Mouse (Mus musculus): ENCODE results near the gene Cltb. TPM values are rescaled to one million over a fixed set of nuclear protein-coding genes. Genes with fewer than 3 reads are reported as not detected.

Gene Cltb
- 79.6 and 79.8 TPM in 2 replicates for polyA plus RNA-seq (2015; fragmentation: Nextera tagmentation; extraction: Ambion mirVana)

DNA sequence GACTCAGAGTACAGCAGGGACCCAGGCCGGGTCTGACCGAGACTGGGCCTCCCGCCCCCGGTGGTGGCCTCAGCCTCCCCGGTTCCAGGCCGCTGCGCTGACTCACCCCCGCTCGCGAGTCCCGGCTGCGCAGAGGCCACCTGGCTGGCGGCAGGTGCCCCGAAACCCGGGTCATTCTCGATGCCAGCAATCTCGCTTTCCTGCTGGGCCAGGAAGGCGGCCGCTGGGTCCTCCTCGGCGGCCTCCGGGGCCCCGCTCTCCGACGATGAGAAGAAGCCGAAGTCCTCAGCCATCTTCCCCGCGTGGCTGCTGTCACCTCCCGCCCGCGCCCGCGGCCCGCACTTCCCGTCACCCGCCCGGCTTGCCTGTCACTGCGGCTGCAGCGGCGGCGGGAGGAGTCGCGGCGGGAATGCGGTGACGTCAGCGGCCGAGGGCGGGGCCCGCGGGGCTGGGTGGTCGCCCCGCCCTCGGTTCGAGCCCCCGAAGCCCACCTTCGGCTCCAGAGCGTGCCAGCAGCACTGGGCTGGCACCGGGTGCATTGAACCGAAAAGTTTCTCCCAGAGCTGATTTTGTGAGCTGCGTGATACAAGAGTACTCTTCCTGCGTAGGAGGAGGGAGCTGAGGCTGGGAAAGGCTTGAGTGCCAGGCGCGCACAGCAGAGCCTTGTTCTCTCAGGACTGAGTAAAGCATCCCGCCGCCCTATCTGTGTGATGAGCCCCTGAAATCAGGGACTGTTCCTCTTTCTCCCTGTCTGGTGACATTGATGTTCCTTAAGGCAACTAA is at the start of gene Cltb:
Gene Cltb, minus strand, starts transcription at position 373 of the 783 bp plus-strand sequence.
- Histone ChIP-seq H3K36me3 (ENCODE audit: control insufficient read depth, insufficient read depth, low read length) (no peaks in the 10 kb centered on the region), H3K4me1 (ENCODE audit: control insufficient read depth, insufficient read depth, low read length) (peaks cover 15% of the 10 kb centered on the region), H3K27me3 (ENCODE audit: control insufficient read depth, insufficient read depth, low read length) (no peaks in the 10 kb centered on the region), H3K4me3 (replicated peaks; ENCODE audit: low read length) (peak within 1 kb of the TSS; percentile 82), H3K9ac (ENCODE audit: low read length) (peak within 1 kb of the TSS; percentile 92), H3K4me2 (ENCODE audit: low read depth, low read length) (peak within 1 kb of the TSS; percentile 95), H3K9me3 (replicated peaks; ENCODE audit: control insufficient read depth, low read length) (no peaks in the 10 kb centered on the region), H3K27ac (ENCODE audit: low read length) (peak within 1 kb of the TSS; percentile 80)
- WGBS = under 1% methylated on average over 65 of the region's 66 CpGs
- peak; percentile 69; the same call in 1 of the 2 replicates for ATAC-seq (ENCODE audit: insufficient read depth, low FRiP score)

DNA sequence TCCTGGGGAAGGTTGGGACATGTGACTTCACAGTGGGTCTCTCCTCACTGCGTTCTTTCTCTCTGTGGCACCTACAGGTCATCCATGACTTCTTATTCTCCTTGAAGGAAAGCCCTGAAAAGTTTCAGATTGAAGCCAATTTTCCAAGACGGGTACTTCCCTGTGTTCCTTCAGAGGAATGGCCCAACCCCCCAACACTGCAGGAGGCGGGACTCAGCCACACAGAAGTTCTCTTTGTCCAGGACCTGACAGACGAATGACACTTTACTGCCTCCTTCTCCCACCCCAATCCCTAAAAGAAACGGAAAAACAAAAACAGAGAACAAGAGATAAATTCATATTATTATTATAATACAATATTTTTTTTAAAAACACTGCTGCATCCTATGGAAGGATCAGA is 49.7 kb upstream of the Cltb start:
- H3K27me3 ChIP-seq (ENCODE audit: control insufficient read depth, insufficient read depth, low read length) = no peaks in the 10 kb centered on the region
- no peak overlapping the region for H3K9ac ChIP-seq (ENCODE audit: low read length)
- H3K27ac ChIP-seq (ENCODE audit: low read length) = peak overlapping the region; percentile 62
- no peak overlapping the region for H3K4me3 ChIP-seq (replicated peaks; ENCODE audit: low read length)
- ATAC-seq (ENCODE audit: insufficient read depth, low FRiP score) = no peak
- H3K4me2 ChIP-seq (ENCODE audit: low read depth, low read length) = no peak overlapping the region
- peaks cover 5% of the 10 kb centered on the region; the same call in 1 of the 2 replicates for H3K4me1 ChIP-seq (ENCODE audit: control insufficient read depth, insufficient read depth, low read length)
- H3K9me3 ChIP-seq (replicated peaks; ENCODE audit: control insufficient read depth, low read length) = no peaks in the 10 kb centered on the region
- WGBS = 56% methylated on average over 5 of the region's 5 CpGs
- peaks cover 11% of the 10 kb centered on the region for H3K36me3 ChIP-seq (ENCODE audit: control insufficient read depth, insufficient read depth, low read length)

DNA sequence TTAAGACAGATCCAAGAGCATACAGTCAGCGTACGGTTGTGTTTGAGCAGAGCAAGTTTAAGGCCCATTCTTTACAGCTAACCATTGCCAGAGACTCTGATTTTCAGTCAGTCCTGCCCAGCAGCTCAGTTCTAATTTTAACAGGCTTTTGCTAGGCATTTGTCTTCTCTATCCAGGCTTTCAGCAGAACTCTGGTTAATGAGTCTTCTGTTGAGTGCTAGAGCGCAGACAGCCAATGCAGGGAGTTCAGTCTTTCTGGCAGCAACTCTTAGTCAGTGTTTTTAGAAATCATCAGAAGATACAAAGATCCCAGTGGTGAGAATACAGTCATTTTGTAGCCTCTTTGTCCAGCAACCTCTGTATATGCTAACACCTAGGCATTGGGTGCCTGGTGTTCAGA is 39.3 kb upstream of the Cltb start:
- H3K9me3 ChIP-seq (replicated peaks; ENCODE audit: control insufficient read depth, low read length) = no peaks in the 10 kb centered on the region
- no peak overlapping the region for H3K4me3 ChIP-seq (replicated peaks; ENCODE audit: low read length)
- H3K4me2 ChIP-seq (ENCODE audit: low read depth, low read length) = no peak overlapping the region
- H3K27me3 ChIP-seq (ENCODE audit: control insufficient read depth, insufficient read depth, low read length) = no peaks in the 10 kb centered on the region
- ATAC-seq (ENCODE audit: insufficient read depth, low FRiP score) = no peak
- H3K36me3 ChIP-seq (ENCODE audit: control insufficient read depth, insufficient read depth, low read length) = peaks cover 36% of the 10 kb centered on the region
- no peak overlapping the region for H3K9ac ChIP-seq (ENCODE audit: low read length)
- H3K4me1 ChIP-seq (ENCODE audit: control insufficient read depth, insufficient read depth, low read length) = no peaks in the 10 kb centered on the region
- H3K27ac ChIP-seq (ENCODE audit: low read length) = no peak overlapping the region
- 93% methylated on average over 3 of the region's 3 CpGs for WGBS

DNA sequence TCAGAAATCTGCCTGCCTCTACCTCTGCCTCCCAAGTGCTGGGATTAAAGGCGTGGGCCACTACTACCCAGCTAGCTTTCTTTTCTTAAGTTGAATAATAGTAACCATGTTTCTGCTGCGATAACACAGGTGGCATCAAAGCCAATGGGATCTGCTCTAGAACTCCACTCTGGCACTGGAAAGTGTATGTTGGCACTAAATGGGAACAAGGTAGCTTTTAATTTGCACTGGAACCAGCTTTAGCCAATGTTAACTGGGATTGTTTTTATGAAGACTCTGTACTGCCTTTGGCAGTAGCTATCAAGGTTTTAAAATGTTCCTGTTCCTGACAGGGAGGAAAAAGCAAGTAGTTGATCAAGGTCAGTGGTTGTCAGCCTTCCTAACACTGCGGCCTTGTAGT is 23.9 kb upstream of the Cltb start:
- H3K4me2 ChIP-seq (ENCODE audit: low read depth, low read length) = no peak overlapping the region
- H3K27me3 ChIP-seq (ENCODE audit: control insufficient read depth, insufficient read depth, low read length) = no peaks in the 10 kb centered on the region
- WGBS = 96% methylated on average over 3 of the region's 3 CpGs
- no peak overlapping the region for H3K27ac ChIP-seq (ENCODE audit: low read length)
- H3K4me1 ChIP-seq (ENCODE audit: control insufficient read depth, insufficient read depth, low read length) = no peaks in the 10 kb centered on the region
- H3K9me3 ChIP-seq (replicated peaks; ENCODE audit: control insufficient read depth, low read length) = no peaks in the 10 kb centered on the region
- ATAC-seq (ENCODE audit: insufficient read depth, low FRiP score) = no peak
- H3K4me3 ChIP-seq (replicated peaks; ENCODE audit: low read length) = no peak overlapping the region
- H3K9ac ChIP-seq (ENCODE audit: low read length) = no peak overlapping the region
- peaks cover 3% of the 10 kb centered on the region; the same call in 1 of the 2 replicates for H3K36me3 ChIP-seq (ENCODE audit: control insufficient read depth, insufficient read depth, low read length)

DNA sequence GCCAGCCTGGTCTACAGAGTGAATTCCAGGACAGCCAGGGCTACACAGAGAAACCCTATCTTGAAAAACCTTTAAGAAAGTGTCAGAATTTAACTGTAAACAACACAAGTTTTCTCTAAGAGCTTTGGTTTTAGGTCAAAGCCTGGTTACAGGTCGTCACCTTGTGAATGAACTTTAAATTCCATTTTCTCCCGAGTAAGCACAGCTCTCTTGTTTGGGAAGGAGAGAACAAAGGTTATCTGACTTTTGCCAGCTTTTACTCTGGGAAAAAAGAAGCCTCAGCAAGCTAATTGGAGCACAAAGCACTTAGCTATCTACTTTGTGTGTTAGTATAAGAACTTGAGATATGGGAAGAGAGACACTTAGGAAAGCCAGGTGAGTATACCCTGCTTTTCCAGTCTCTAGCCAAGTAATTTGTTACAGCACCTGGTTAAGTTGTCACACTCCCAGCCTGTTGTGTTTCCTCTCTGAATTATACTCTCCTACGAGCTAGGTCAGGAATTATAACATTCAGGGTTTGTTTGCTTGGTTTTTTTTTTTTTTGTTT is 21.7 kb upstream of the Cltb start:
- Histone ChIP-seq H3K4me2 (ENCODE audit: low read depth, low read length) (no peak overlapping the region), H3K27me3 (ENCODE audit: control insufficient read depth, insufficient read depth, low read length) (no peaks in the 10 kb centered on the region), H3K9me3 (replicated peaks; ENCODE audit: control insufficient read depth, low read length) (no peaks in the 10 kb centered on the region), H3K27ac (ENCODE audit: low read length) (no peak overlapping the region; the same call in 1 of the 2 replicates), H3K4me3 (replicated peaks; ENCODE audit: low read length) (no peak overlapping the region), H3K4me1 (ENCODE audit: control insufficient read depth, insufficient read depth, low read length) (no peaks in the 10 kb centered on the region), H3K9ac (ENCODE audit: low read length) (no peak overlapping the region), H3K36me3 (ENCODE audit: control insufficient read depth, insufficient read depth, low read length) (0 out of 2 replicates have a peak, but pooled peaks cover 3% of the 10 kb centered on the region)
- 39% methylated on average over 3 of the region's 3 CpGs for WGBS
- ATAC-seq (ENCODE audit: insufficient read depth, low FRiP score) = no peak

DNA sequence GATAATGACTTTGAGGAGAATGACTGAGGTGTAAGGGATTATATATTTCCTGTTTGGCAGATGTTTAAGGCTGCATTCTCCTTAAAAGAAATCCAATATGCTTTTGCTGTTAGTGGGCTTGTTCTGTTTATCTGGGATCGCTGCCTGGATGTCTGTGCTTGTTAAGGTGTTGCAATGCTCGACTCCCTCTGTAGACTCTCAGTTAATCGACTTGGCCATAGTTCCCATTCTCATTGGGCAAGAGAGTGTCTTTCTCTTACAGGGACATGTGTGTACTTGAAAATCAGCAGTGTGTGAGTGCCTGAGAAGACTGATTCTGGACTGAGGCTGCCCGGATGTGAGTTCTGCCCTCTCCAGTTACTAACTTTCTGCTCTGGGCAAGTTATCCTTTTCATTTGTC is 18.0 kb upstream of the Cltb start:
- no peak for ATAC-seq (ENCODE audit: insufficient read depth, low FRiP score)
- Histone ChIP-seq H3K9ac (ENCODE audit: low read length) (no peak overlapping the region), H3K27ac (ENCODE audit: low read length) (no peak overlapping the region; the same call in 1 of the 2 replicates), H3K36me3 (ENCODE audit: control insufficient read depth, insufficient read depth, low read length) (0 out of 2 replicates have a peak, but pooled peaks cover 3% of the 10 kb centered on the region), H3K27me3 (ENCODE audit: control insufficient read depth, insufficient read depth, low read length) (no peaks in the 10 kb centered on the region), H3K4me2 (ENCODE audit: low read depth, low read length) (no peak overlapping the region), H3K9me3 (replicated peaks; ENCODE audit: control insufficient read depth, low read length) (no peaks in the 10 kb centered on the region), H3K4me1 (ENCODE audit: control insufficient read depth, insufficient read depth, low read length) (no peaks in the 10 kb centered on the region), H3K4me3 (replicated peaks; ENCODE audit: low read length) (no peak overlapping the region)
- 74% methylated on average over 4 of the region's 4 CpGs for WGBS

DNA sequence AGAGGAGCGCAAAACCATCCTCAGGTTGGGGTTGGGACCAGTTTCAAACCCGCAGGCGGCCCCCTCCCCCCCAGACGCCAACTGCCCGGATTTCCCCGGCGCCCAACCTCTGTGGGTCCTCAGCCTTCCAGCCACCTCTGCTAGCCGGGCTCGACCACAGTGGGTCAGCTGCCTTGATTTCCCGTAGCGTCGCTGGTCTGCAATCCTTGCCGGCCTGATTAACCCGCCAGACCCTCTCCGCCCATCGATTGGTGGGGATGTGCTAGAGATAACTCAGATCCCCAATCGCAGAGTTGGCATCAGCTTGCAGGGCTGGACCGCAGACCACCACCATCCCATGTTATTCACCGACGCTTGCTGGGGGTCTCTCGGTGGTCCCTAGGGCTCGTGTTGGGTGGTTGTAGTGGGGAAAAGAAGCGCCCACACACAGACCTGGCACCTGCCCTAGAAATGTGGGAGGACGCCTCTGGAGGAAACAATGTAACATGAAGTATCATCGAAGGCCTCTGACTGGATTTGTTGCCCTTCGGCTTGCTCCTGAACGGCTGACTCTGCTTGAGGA is 10.9 kb upstream of the Cltb start:
- H3K27ac ChIP-seq (ENCODE audit: low read length) = peak overlapping the region; percentile 79
- no peaks in the 10 kb centered on the region for H3K27me3 ChIP-seq (ENCODE audit: control insufficient read depth, insufficient read depth, low read length)
- WGBS = 1% methylated on average over 27 of the region's 27 CpGs
- no peaks in the 10 kb centered on the region for H3K9me3 ChIP-seq (replicated peaks; ENCODE audit: control insufficient read depth, low read length)
- H3K4me2 ChIP-seq (ENCODE audit: low read depth, low read length) = peak overlapping the region; percentile 95
- ATAC-seq (ENCODE audit: insufficient read depth, low FRiP score) = peak; percentile 57
- peaks cover 13% of the 10 kb centered on the region for H3K4me1 ChIP-seq (ENCODE audit: control insufficient read depth, insufficient read depth, low read length)
- peak overlapping the region; percentile 96 for H3K9ac ChIP-seq (ENCODE audit: low read length)
- H3K36me3 ChIP-seq (ENCODE audit: control insufficient read depth, insufficient read depth, low read length) = no peaks in the 10 kb centered on the region
- H3K4me3 ChIP-seq (replicated peaks; ENCODE audit: low read length) = peak overlapping the region; percentile 98

DNA sequence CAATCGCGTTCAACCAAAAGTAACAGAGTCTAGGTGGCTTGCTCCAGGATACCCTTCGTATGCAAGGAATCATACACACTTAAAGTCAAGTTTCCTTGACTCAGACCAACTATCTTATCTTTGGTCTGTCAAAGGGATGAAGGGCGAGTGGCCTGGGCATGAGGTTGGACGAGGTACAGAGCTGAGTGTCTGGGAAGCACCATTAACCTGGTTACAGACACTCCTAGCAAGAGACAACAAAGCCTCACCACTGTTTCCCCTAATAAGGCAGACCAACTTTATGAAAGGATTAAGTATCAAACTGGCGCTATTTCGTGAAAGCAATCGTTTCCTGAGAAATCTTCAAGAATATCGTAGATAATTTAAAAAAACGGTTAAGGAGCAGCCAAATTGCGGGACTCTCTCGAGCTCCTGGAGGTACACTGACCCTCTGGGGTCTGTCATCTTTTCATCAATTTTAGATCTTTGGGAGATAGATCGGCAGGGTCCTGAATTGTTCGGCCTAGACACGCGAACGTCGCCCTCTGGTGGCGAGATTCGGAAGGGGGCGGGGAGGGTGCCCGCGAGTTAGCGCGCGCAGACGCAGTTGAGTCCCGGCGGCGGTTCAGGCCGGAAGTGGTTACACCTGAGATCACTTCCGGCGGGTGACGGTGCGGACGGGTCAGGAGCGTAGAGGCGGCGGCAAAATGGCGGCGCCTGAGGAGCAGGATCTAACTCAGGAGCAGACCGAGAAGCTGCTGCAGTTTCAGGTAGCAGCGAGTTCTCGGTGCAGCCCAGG is 10.2 kb upstream of the Cltb start, which contains the start of gene Faf2:
Gene Faf2, plus strand, starts transcription at position 630 of the 778 bp plus-strand sequence.
- no peaks in the 10 kb centered on the region for H3K36me3 ChIP-seq (ENCODE audit: control insufficient read depth, insufficient read depth, low read length)
- 10% methylated on average over 44 of the region's 44 CpGs for WGBS
- H3K27ac ChIP-seq (ENCODE audit: low read length) = peak within 1 kb of the TSS; percentile 79
- H3K4me2 ChIP-seq (ENCODE audit: low read depth, low read length) = peak within 1 kb of the TSS; percentile 95
- peak within 1 kb of the TSS; percentile 98 for H3K4me3 ChIP-seq (replicated peaks; ENCODE audit: low read length)
- peaks cover 13% of the 10 kb centered on the region for H3K4me1 ChIP-seq (ENCODE audit: control insufficient read depth, insufficient read depth, low read length)
- H3K9ac ChIP-seq (ENCODE audit: low read length) = peak within 1 kb of the TSS; percentile 96
- H3K27me3 ChIP-seq (ENCODE audit: control insufficient read depth, insufficient read depth, low read length) = no peaks in the 10 kb centered on the region
- peak; percentile 98 for ATAC-seq (ENCODE audit: insufficient read depth, low FRiP score)
- no peaks in the 10 kb centered on the region for H3K9me3 ChIP-seq (replicated peaks; ENCODE audit: control insufficient read depth, low read length)

Measured in stomach, embryonic 16.5 days (tissue).